Mouse (Mus musculus): ENCODE results near the gene Prpf18.

The Prpf18 gene

GRCm38 (mm10) chr2:4574251-4574650 lies 77.7 kb downstream of the Prpf18 start:
- no peak for DNase-seq (ENCODE audit: low spot score)

DNA sequence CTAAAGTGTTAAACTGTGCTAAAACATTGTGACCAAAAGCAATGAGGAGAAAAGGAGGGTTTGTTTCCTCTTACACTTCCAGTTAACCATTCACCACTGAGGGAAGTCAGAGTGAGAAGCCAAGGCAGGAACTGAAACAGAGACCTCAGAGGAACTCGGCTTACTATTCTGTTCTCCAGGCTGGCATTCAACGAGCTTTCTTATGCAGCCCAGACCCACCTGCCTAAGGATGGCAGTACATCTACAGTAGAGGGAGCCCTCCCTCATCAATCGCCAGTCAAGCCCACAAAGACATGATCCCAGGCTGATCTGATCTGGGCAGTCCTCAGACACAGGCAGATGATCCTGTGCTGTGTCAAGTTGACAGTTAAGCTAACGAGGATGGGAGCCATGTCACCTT lies 78.5 kb downstream of the Prpf18 start:
- peak; percentile 64 for DNase-seq (ENCODE audit: low spot score)

GRCm38 (mm10) chr2:4572498-4573263 lies 79.2 kb downstream of the Prpf18 start:
- DNase-seq (ENCODE audit: low spot score): no peak

Data from MN1 (cell line).